Comparison of ENCODE assay signal across 8 mouse cellular contexts in the genomic region with DNA sequence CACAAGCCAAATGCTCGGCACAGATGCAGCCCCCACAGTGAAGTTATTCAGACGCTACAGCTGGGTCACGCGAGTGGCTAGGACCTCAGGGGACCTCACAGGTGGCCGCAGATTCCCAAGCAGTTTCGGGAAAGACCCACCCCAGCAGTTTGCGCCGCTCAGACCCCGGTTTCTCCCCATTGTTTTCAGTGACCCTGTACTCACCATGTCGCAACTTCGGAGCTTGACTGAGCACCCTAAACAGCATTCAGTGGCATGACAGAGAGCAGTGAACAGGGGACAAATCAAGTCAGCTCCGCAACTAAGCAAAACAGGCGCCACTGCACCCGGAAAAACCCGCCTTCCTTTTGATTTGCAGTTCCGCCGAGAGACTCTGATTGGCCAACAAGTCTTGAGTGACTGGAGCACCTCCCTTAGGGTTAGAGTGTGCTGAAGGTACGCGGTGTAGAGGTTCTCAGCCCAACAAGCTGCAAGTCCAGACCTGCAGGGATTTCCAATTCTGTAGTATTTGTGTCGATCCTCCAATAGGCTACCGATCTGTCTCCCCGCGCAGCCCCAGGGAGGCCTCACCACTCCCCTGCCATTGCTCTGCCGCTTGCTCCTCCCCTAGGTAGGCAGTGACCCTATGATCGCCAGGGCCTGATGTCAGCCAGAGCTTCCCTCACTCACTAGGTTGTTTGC. TPM values are rescaled to one million over a fixed set of nuclear protein-coding genes. Genes with fewer than 3 reads are reported as not detected.
DNase-seq lines count a peak whose midpoint lies in the region; ATAC-seq and TF ChIP-seq lines count a peak whose summit lies in the region.
"Not testable (repeated sequence)": the region's sequence is repeated elsewhere in the genome, so short reads cannot be mapped to it uniquely, and the experiment has no call there.

TSS of gene 4930522L14Rik (minus strand) at position 496 of the 681 bp plus-strand sequence.

- peak within 1 kb of the TSS; percentile 49 for H3K9ac ChIP-seq in hindbrain, embryonic 11.5 days (ENCODE audit: low read depth, low read length)
- H3K9ac ChIP-seq in lung, postnatal 0 days (replicated peaks; ENCODE audit: low read depth) = peak within 1 kb of the TSS; percentile 39; the same call in 1 of the 2 replicates

- not testable (repeated sequence) for TF ChIP-seq EP300 in lung, postnatal 0 days (IDR thresholded peaks at IDR 0.05)

- under 1% methylated on average over 23 of the region's 25 CpGs for WGBS in hindbrain, embryonic 11.5 days
- 1% methylated on average over 23 of the region's 25 CpGs for WGBS in lung, postnatal 0 days

- H3K9me3 ChIP-seq in hindbrain, embryonic 11.5 days (ENCODE audit: control insufficient read depth, low read length); lung, postnatal 0 days (ENCODE audit: low read length): not testable (repeated sequence)

- peak; percentile 100 for ATAC-seq in frontal cortex, adult (ENCODE audit: low TSS enrichment)
- peak; percentile 98 for ATAC-seq in hindbrain, embryonic 11.5 days (ENCODE audit: low FRiP score)
- peak; percentile 96 for ATAC-seq in lung, postnatal 0 days

- peak within 1 kb of the TSS; percentile 48 for H3K4me2 ChIP-seq in hindbrain, embryonic 11.5 days (replicated peaks; ENCODE audit: low read depth, low read length)
- peak within 1 kb of the TSS; percentile 65 for H3K4me2 ChIP-seq in lung, postnatal 0 days (replicated peaks; ENCODE audit: low read depth, low read length)

- TF ChIP-seq CTCF in lung, postnatal 0 days (IDR thresholded peaks at IDR 0.05) = not testable (repeated sequence)

- H3K27ac ChIP-seq in hindbrain, embryonic 11.5 days (ENCODE audit: low read depth, low read length); lung, postnatal 0 days (ENCODE audit: low read length): not testable (repeated sequence)

- H3K36me3 ChIP-seq in hindbrain, embryonic 11.5 days (ENCODE audit: control insufficient read depth, insufficient read depth, low read length); lung, postnatal 0 days (ENCODE audit: insufficient read depth, low read length): not testable (repeated sequence)

- DNase-seq in MN1 (ENCODE audit: low spot score) = peak; percentile 44
- peak; percentile 83 for DNase-seq in cerebellum, adult 9-10 months
- peak; percentile 47 for DNase-seq in hindbrain, embryonic 11.5 days (ENCODE audit: low spot score)
- DNase-seq in layer of hippocampus, postnatal 10 days (ENCODE audit: low spot score in 2 of 2) = peak; percentile 60 to 71
- DNase-seq in lung, postnatal 0 days (ENCODE audit: low spot score) = peak; percentile 35
- DNase-seq in ovary, postnatal 10 days (ENCODE audit: low spot score) = peak; percentile 43
- peak; percentile 73 for DNase-seq in thymus, postnatal 14 days

- not testable (repeated sequence) for H3K4me1 ChIP-seq in hindbrain, embryonic 11.5 days (replicated peaks; ENCODE audit: control insufficient read depth, insufficient read depth, low read length); lung, postnatal 0 days (ENCODE audit: insufficient read depth, low read depth, low read length)

- peak within 1 kb of the TSS; percentile 47 for H3K4me3 ChIP-seq in hindbrain, embryonic 11.5 days (ENCODE audit: low read depth, low read length)
- H3K4me3 ChIP-seq in lung, postnatal 0 days (ENCODE audit: low read depth, low read length) = peak within 1 kb of the TSS; percentile 51

- H3K27me3 ChIP-seq in hindbrain, embryonic 11.5 days (ENCODE audit: control insufficient read depth, insufficient read depth, low read length); lung, postnatal 0 days (replicated peaks; ENCODE audit: insufficient read depth, low read length): not testable (repeated sequence)

RNA-seq across cellular contexts. Expression of gene 4930522L14Rik, which starts in this region (rescaled TPM):
- polyA plus RNA-seq in hindbrain, embryonic 11.5 days (2014; fragmentation: Nextera tagmentation; extraction: Ambion mirVana) = 6.8 and 8.4 TPM in 2 replicates
- 1 to 10 TPM; 3.5 to 4.4 TPM for total RNA-seq in layer of hippocampus, postnatal 10 days (2021)
- 9.3 and 10.3 TPM in 2 replicates for polyA plus RNA-seq in lung, postnatal 0 days (2015; fragmentation: Nextera tagmentation; extraction: Ambion mirVana)
